Mouse (Mus musculus) urinary bladder, adult 18-20 months (tissue): ENCODE measurements around the gene Macrod1.
A peak's percentile ranks its signal among the peaks of the same experiment; 100 is the strongest.

Source experiments
- DNase-seq, 2 experiments: peaks; one replicate each; pipeline ENCODE4 v3.0.0; 2022; ENCODE audit warnings: low spot score in 2 of 2, mixed read lengths in 2 of 2

The Macrod1 gene

DNA sequence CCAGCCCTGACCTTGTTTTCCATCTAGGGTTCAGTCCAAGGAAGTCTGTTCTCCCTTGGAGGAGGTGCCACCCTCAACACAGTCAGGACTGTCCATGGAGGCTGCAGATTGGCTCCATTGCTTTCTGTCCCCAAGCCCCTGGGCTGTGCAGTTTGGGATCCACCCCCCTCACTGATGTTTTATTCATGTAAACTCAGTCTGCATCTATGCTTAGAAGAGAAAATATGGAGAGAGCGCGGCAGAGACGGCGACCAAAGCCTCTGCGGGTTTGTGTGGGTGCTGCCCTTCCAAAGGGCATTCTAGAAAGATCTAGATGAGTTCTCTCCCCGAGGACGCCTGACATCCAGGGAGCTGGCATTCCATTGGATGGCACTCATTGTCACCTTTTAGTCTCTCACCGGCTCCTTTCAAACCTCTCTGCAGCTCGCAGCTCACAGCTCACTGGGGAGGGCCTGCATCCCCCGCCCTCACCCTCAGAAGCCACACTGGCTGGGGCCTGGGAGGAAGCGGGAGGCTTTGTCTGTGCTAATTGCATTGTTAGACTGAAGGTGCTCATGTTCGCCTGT is 84.3 kb downstream of the Macrod1 start:
- DNase-seq = no peak

DNA sequence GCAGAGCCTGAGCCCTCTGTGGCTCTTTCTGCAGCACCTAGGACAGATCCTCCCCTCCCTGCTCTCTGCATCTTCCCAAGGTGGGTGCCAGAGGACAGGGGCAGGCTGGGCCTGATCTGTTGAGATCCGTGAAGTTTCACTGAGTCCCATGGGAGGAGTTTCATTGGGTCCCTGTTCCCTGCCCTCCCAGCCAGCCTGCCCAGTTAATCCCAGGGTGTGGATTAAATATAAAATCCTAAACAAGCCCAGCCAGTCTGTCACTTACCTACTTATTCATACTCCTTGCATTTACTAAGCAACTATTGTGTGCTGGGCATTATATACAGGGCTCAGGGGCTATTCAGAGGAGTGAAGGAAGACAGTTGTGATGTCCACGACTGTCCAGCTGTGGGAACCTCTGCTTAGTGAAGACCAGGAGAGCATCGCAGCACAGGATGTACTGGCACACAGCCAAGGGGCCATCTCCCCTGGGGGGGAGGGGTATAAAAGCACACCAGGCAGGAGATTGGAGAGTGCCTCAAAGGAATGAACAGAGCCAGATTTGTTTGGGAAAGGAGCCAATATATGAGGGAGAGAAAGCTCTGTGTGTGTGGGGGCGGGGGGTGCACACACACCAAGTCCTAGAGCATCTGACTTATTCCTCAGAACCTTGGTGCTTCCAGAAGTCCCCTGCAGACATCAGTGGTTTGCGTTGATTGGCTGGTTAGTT is 85.8 kb downstream of the Macrod1 start:
- DNase-seq = no peak

DNA sequence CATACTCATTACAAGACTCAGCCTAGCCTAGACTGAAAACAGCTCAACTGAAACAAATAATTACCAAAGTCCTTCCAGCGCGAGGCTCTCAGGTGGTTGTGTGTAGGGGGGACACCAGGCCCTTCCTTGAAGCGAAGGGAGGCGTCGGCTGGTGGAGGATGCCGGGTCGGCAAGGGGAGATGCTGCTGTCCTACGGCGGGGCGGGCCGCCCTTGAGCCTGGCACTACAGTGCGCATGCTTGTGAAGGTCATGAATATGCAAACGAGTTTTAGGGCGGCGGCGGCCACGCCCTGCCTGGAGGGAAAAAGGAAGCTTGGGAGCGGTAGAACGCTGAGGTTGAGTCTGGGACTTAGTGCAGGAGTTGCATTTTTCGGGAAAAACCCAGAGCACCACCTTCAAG is 87.2 kb downstream of the Macrod1 start:
- peak; percentile 60 for DNase-seq

DNA sequence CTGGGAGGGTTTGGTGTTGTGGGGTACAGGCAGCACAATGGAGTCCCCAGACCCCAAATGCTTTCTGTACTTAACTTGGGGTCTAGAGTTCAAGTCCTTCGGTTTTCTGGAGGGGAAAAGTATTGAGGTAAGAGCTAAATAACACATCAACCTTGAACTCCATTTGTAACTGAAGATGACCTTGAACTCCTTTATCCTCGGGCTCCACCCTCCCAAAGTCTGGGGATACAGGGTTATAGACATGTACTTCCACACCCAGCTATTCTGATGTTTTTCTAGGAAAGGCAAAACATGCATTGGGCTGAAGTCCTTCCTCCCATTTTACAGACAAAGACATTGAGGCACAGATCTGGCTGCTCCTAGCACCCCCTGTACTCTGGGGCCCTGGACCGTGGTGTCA is 87.8 kb downstream of the Macrod1 start:
- no peak for DNase-seq

DNA sequence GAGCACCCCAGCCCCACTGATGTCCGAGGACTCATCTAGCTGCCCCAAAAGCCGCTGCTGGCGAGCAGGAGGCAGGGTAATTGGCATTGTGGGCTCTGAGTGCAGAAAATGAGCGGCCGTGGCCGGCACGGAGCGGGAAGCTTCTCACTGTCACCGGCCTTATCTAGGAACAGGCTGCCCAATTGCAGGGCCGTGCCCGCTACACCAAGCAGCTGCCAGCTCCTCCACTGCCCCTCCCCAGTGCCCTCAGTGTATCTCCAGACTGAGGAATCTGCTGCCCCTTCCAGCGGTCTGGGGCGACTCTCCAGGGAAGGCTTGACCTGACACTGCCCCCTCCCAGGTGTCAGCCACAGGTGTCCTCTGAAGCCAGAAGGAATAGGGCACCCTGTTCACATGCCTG is 89.8 kb downstream of the Macrod1 start:
- DNase-seq = no peak

DNA sequence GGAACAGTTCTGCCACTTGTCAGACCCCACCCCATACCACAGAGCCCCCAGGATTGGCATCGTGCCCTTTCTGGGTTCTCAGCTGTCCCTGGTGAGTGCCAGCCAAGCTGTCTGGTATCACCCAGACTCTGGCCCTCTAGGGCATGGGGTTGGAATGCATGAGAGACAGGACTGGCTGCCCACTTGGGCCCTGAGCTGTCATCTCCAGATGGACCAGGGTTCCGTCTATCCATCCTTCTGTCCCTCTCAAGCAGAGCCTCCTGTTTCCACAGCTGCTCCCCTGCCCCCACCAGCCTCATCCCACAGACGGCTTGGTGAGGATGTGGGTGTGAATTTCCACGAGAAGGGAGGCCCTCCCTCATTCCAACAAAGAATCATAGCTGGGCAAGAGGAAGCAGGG is 91.5 kb downstream of the Macrod1 start:
- DNase-seq = no peak

DNA sequence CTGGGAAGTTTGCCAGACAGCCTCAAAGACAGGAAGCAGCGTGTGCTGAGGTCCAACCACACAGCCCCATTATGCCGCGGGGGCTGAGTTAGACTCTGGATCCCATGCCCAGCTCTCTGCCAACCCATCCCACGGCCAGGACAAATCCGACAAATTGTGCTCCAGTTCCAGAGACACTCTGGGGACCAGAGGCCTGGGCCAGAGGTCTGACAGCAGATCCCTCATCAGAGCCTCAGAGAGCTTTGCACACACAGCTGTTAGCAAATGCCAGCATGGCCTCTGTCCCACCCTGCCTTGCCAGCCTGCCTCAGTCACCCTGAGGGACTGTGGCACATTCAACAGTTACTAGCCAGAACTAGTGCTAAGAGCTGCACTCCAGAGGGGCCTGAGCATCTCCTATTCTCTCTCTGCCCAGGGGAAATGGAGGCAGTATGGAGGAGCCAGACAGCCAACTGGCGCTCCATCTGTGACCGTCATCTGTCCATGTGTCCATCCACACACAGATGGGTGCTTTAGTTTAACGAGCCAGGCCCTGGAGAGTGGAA is 92.0 kb downstream of the Macrod1 start:
- no peak for DNase-seq

DNA sequence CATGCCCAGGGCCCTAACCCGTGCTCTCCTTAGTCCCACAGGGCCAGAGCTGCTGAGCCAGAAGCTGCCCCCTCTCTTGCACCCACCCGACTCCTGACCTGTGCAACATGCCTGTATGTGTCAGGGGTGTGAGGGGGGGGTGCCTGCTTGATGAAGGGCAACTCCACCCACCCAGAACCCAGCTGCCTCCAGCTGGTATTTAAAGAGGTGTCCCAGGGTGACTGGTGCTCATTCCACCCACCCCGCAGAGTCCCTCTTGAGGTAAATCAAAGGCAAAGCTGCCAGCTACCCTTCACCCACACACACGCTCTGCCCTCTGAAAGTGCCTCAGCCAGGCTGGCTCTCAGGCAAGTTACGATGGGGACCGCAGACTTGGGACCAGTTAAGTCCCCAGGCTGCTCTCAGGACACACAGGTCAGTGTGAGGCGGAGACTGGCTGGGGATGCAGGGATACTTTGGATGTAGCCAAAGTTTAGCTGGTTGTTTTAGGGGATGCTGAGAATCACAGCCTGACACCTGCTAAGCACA is 92.6 kb downstream of the Macrod1 start:
- DNase-seq = no peak

DNA sequence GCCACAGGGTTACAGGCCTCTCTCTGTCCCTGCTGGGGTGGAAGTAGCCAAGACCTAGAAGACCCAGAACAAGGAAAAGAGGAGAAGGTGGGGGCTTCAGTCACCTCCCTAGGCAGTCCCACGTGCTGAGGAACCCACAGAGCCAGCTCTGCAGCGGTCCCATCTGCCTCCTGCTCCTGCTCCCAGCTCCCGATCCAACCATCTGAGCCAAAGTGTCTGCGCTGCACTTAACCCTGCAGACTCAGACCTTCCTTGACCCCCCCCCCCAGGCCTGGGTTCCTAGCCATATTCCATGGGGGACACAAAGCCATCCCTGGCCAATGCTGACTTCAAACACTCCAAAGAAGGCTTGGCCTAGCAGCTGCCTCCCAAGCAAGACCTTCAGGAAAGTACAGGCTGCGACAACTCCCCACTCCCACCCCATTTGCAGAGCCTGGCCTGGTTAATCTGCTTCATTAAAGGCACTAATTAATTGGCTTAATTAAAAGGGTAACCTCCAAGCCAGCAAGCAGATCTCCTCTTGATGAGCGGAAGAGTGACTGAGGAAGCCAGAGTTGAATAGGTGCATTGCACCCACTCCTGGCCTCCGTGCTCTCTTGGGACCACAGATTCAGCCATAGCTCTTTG is 94.8 kb downstream of the Macrod1 start:
- no peak for DNase-seq

DNA sequence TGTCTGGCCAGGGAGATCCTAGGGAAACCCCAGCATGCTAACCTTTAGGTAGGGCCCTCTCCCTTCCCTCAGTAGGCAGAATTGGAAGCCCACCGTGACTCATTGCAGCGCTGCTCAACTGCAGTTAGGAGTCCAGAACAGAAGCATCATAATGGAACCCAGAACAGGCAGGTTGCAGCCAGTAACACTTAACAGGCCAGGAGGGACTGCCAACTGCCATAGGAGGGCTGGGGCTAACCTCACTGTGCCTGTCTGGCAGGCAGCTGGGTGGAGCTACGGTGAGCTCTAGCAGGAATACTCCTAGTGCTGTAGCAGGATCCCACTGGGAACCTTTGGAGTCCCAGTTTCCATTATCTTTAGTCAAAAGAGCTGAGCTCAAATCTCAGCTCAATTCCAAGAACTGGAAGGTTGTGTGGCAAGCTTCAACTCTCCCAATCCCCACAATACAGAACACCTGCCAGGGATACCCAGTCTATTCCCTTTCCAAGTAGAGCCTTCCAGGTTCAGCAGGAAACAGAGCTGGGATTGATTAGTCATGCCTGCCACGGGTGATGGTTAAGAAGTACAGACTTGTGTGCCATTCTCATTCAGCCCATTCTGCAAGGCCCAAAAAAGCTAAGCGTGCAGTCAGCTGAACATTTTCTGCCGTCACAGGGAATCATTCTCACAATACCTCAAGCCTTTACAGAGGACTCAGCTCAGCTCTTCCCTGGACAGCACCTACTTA is 95.5 kb downstream of the Macrod1 start:
- DNase-seq = no peak

DNA sequence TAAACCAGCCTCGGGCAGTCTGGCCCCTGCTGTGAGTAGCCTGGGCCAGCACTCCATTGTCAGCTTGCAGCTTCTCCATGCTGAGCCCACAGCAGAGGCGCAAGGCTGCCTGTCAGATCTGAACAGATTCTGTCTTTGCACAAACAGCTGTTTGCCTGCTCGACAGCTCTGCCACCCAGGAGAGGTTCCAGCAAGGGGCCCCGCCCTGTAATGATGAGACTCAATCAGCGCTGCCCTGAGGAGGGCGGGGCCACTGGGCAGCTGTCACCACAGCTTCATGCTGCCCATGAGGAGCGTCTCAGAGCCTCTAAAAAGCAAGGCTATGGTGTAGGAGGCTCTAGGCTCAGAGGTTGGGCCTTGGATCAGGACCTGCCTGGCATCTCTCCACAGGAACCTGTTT is 96.6 kb downstream of the Macrod1 start:
- DNase-seq = no peak

DNA sequence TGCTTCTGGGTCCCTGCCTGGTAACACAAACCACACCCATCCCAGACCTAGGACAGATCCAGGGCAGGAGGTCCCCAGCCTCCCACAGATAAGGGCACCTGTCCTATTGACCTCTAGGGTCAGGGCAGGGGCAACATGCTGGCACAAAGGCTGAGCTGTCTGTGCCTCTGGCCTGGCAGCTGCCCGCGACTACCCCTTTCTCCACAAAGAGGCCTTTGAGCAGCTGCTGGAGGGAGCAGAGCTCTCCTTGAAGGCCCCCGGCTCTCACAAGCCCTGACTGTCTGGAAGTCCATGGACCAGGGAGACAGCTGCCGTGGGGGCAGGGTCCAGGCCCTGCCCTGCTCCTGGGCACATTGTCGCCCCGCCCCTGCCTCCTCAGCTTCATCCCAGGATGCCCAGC is 98.6 kb downstream of the Macrod1 start:
- DNase-seq = no peak

DNA sequence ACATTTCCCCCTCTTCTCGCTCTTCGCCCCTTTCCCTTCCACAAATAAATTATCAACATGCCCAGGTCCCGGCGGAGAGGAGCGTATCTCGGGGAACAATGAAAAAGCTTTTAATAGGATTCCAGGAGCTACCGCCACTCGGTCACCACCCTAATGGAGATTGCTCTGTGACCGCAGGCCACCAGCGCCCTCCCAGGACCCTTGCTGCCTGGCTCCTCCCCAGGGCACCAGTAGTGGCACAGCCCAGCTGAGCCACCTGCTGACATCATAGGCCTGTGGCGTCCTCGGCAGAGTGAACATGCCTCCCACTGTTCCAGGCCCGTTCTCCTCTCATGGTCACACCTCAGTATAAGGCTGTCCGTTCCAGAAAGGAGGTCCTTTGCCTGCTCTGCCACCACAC is 101.1 kb downstream of the Macrod1 start:
- DNase-seq = no peak

DNA sequence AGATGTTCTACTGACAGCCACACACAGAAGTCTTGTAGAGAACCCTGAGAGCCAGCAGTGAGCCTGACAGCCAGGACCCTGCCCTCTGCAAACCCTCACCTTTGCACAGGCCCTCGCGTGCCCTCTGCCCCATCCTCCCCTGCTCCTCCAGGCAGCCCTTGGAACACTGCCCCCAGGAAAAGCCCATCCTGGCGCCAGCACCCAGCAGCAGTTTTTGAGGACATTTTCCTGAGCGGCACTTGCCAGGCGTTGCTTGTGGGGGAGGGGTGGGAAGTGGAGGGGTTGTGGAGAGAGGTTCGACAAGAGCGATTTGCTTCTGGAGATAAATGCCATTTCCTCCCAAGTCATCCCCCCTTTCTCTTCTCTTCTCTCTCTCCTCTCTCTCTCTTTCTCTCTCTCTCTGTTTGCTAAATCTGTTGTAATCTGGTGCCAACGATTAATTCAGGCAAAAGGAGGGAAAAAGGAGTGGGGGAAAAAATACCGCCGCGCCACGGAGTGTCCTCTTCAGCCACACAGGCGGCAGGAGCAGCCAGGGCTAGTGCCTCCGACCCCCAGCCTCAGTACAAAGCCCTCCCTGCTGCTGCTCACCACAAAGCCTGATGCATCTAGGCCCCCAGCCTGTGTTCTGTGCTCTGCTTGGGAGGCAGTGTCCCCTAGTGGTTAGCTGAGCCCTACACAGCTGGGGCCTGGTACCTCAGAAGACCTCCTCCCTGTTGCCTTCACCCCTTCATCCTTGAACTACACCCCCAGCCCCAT is 103.7 kb downstream of the Macrod1 start:
- no peak for DNase-seq

DNA sequence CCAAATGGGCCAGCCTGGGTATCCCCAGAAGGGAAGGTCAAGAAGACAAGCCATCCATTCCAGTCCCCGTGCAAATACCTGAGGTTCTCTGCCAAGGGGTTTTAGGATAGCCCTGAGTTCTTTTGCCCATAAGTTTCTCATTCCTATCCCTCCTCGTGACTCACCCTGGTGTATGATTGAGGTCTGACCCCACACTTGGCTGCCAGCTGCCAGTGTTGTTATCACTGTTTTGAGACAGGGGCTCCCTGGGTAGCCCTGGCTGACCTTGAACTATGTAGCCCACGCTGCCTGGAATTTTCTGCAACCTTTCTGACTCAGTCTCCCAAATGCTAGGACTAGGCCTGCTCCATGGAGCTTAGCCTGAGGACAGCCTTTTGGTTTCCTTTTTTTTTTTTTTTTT is 104.5 kb downstream of the Macrod1 start:
- DNase-seq = no peak

DNA sequence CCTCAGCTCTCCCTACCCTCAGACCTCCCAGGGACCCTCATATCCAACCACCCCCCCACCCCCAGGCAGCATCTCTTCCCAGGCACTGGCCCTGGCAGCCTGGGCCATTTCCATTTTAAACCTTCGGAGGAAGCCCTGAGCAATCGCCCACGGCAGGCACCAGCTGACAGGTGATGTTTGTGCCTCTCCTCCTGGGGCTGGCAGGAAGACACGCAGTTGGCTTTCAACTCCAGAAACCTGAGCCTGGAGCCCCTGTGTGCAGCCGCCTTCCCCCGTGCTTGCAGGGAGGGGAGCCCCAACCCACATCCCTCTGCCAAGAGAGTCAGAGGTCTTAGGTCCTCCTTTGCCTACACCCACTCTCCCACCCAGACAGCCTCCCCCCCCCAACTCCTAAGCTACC is 107.6 kb downstream of the Macrod1 start:
- DNase-seq = no peak

DNA sequence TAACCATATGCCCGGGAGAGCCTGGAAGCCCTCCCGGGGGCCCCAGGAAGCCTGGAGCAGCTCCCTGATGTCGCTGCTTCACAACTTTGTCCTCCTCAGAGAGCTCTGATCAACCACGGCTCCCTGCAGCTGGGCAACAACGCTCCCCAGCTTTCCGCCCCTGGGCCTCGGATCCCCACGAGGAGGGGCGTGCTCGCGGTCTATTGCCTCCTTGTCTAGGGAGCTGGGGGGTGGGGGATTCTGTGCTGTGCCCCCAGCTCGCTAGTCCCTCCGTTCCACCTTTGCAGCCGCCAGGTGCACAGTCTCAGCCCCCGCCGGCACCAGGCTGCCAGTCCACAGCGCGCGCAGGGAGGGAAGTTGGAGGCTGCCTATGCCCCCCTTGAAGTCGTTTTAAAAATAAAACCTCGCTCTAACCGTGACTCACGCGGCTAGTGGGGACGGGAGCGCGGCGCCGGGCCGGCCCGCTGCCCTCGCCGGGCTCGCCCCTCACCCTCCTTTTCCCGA is 108.3 kb downstream of the Macrod1 start:
- peak in 1 of 2 experiments; percentile 26 for DNase-seq

DNA sequence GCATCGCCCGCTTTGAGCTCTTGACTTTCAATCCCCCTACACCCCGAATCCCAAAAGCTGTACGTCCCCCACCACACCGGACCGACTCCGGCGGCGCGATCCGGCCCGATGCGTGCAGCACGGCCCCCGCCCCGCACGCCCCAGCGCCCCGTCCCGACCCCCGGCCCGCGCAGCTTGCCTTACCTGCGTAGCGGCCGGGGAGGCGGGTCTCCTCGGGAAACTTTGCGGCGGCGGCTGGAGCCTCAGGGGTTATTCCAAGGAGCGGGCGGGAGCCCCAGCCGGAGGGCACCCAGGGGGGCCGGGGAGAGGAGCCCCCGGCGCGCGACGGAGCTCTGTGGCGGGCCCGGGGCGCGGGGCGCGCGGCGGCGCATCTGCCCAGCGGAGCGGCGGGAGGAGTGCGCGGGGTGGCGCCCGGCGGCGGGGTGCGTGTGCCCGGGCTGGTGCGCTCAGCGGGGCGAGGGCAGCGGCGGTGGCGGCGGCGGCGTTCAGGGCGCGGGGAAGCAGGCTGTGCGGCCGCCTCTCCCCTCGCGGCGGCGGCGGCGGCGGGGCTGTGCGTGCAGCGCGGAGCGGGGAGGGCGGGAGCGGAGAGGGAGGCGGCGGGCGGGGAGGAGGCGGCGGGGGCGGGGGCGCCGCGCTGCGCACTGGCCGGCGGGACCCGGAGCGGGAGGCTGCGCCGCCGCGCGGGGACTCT is 109.0 kb downstream of the Macrod1 start:
- peak in 1 of 2 experiments; percentile 24 for DNase-seq

DNA sequence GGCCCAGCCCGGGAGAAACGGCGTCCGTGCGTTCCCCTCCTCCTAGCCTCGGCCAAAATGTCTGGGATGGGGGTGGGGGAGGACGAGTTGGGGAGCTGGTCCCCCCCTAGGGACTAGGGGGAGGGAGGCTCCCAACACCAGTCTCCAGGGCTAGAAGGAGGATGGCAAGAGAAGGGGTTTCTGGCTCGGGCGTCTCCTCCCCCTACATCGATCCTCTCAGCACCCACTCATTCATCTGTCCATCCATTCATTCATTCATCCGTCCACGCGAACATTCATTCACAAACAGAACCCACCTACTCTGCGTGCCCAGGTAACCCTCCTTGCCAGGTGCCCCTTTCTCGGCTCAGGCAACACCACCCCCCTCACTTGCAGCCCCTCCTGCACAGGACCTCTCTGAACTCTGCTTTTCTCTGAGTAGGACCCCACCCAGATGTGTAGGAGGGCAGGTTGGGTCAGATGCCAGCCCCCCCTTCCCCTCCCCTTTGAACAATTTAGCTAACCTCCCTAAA is 109.6 kb downstream of the Macrod1 start:
- DNase-seq = no peak

DNA sequence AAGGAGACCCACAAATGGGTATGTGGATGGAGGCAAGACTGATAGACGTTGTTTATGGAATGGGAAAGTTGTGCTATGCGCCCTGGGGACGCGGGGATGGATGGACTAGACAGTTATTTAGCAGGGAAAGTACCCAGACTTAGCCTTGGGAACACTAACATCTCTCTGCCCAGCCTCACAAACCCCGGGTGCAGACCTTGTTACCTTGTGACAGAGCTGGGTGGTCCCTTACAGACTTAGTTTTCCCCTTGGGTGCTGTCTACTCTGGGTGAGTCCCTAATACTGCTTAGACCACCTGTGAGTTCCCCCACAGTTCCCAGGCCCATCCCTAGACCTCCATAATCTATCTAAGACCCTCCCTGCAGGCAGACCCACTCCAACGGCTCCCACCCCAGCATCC is 110.2 kb downstream of the Macrod1 start:
- no peak for DNase-seq
